Mouse (Mus musculus): ENCODE measurements around the gene Ccdc88c. TPM values are rescaled to one million over a fixed set of nuclear protein-coding genes. Genes with fewer than 3 reads are reported as not detected.

The Ccdc88c gene
- polyA plus RNA-seq, 1 experiment from 2014 or later, result 15.3 TPM

DNA sequence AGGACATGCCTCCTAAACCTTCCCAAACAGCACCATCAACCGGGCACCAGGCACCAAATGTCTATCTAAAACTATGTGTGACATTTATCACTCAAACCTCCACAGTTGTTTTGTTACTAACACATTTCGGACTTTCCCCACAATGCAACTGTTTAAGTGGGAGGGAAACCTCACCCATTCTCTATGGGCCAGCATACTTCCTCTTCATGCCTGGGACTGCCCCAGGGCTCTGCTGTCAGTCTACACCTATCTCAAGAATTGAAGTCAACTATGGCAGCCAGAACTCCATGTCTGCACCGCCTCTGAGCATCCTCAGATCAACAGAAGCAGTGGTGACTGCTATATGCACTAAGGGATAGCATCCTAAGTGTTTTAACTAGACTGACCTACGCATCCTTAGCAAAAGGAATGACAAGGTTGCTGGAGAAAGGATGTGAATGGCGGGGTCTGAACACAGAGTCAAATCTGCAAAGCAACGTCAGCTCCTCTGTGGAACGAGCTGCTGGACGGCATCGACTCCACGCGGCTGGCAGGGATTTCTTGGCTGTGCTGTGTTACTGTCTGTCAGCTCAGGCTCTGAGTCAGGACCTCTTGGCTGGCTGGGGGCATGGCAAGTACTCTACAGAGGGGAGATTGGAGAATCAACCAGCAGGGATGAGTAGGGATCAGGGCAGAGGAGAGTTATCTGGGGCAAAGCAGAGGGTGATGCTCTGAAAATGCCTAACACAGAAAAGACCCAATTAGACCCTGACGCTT lies 23.0 kb downstream of the Ccdc88c start:
- TF ChIP-seq CTCF (IDR thresholded peaks at IDR 0.05; ENCODE audit: low read depth), result no peak
- no peaks in the 10 kb centered on the region for H3K27me3 ChIP-seq (ENCODE audit: insufficient read depth, low read length)
- H3K4me3 ChIP-seq (ENCODE audit: low read depth, low read length), result no peak overlapping the region
- H3K4me1 ChIP-seq (ENCODE audit: insufficient read depth), result peaks cover 10% of the 10 kb centered on the region
- no peaks in the 10 kb centered on the region for H3K9me3 ChIP-seq (ENCODE audit: low read depth, low read length)
- H3K36me3 ChIP-seq (ENCODE audit: insufficient read depth), result no peaks in the 10 kb centered on the region
- no peak overlapping the region for H3K4me2 ChIP-seq
- no peak overlapping the region for H3K27ac ChIP-seq (ENCODE audit: low read depth)
- ATAC-seq (ENCODE audit: insufficient read depth), result no peak
- 80% methylated on average over 12 of the region's 12 CpGs for WGBS
- DNase-seq, result no peak
- H3K9ac ChIP-seq, result no peak overlapping the region

DNA sequence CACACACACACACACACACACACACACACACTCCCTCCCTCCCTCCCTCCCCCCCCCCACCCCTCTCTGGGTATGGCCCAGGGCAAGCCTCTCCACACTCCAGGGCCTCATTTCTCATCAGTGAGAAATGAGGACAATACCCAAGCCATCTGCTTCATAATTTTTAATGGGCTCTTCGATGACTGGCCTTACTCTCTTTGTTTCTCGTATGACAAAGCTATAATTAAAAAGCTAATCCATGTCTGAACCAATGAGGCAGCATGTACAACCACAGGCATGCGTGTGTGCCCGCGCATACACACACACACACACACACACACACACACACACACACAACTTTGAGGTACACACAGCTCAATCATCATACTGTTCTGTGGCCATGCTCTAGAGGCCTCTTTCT lies 23.9 kb downstream of the Ccdc88c start:
- no peak overlapping the region for H3K4me2 ChIP-seq
- H3K4me1 ChIP-seq (ENCODE audit: insufficient read depth), result peaks cover 11% of the 10 kb centered on the region
- no peaks in the 10 kb centered on the region for H3K36me3 ChIP-seq (ENCODE audit: insufficient read depth)
- H3K27ac ChIP-seq (ENCODE audit: low read depth), result no peak overlapping the region
- TF ChIP-seq CTCF (IDR thresholded peaks at IDR 0.05; ENCODE audit: low read depth), result no peak
- no peaks in the 10 kb centered on the region for H3K9me3 ChIP-seq (ENCODE audit: low read depth, low read length)
- H3K9ac ChIP-seq, result no peak overlapping the region
- H3K4me3 ChIP-seq (ENCODE audit: low read depth, low read length), result no peak overlapping the region
- ATAC-seq (ENCODE audit: insufficient read depth), result no peak
- H3K27me3 ChIP-seq (ENCODE audit: insufficient read depth, low read length), result no peaks in the 10 kb centered on the region
- DNase-seq, result no peak
- 88% methylated on average over 5 of the region's 5 CpGs for WGBS

DNA sequence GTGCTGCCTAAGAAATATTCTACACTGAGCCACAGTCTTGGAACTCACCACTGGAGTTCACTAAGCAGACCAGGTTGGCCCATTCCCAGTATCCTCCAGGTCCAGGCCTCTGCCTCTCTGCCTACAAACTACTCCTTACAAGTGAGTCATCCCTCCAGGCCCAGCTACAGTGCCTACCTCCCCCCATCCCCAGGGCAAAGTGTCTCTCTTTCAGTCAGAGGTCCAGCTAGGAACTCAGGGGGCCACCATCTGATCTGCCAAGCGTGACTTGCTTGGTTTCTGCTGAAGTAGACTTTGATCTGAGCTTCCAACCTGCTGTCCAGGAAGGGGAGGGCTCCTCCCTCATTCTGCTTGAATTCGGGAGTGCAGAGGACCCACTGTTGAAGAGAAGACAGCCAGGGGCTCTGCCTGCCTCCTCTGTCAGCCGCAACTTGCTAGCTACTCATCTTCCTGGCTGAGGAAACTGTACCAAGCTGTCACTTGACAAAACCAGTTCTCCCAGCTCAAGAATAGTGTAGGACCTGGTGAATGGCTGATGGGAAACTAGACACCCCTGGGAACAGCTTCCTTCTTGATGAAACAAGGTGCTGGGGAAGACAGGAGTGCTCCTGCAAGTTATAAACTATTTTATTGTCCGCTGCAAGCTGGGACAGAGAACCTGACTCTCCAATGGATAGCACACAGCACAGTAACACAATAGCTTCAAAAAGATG lies 25.9 kb downstream of the Ccdc88c start:
- Histone ChIP-seq H3K36me3 (ENCODE audit: insufficient read depth) (no peaks in the 10 kb centered on the region), H3K27me3 (ENCODE audit: insufficient read depth, low read length) (no peaks in the 10 kb centered on the region), H3K9me3 (ENCODE audit: low read depth, low read length) (no peaks in the 10 kb centered on the region), H3K4me1 (ENCODE audit: insufficient read depth) (peaks cover 17% of the 10 kb centered on the region), H3K4me3 (ENCODE audit: low read depth, low read length) (no peak overlapping the region), H3K27ac (ENCODE audit: low read depth) (peak overlapping the region; percentile 42; the same call in 1 of the 2 replicates), H3K4me2 (no peak overlapping the region), H3K9ac (no peak overlapping the region)
- no peak for DNase-seq
- no peak for ATAC-seq (ENCODE audit: insufficient read depth)
- TF ChIP-seq CTCF (IDR thresholded peaks at IDR 0.05; ENCODE audit: low read depth), result no peak
- 40% methylated on average over 4 of the region's 4 CpGs for WGBS

DNA sequence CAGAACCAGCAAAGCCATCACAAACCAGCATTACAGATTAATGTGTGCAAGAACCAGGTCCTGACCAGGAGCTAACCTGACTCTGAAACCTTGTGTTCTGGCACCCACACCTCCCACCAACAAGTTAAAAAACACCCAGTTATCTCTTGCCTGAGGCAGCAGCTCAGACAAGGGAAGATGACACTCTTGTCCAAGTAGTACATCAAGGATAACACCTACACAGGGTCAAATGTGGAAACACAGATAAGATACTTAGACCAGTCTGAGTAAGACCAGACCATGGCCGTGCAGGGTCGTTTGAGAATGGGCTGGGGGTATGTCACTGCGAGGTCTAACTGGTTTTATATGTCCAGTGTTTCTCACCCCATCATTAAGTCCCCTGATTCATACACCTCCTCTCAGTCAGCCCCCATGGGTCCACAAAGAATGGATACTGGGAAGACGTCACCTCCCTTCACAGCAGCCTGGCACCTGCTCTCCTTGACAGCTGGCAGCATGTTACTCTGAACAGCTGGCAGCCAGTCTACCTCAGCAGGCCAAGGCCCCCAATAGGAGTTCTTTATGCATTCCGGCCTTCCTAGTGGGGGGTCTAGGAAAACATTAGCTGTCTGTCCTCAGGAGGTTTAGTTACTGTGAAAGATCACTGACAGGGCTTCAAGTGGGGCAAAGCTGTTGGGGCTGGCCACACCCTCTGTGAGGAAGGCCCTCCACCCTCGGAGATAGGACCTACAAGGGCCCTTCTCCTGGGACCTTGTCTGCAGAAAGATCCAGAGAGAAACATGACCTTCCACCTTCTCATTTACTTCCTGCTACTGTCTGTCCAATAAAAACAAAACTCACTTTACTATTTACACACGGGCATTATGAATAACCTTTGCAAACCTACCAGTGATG lies 29.5 kb downstream of the Ccdc88c start:
- TF ChIP-seq CTCF (IDR thresholded peaks at IDR 0.05; ENCODE audit: low read depth), result no peak
- Histone ChIP-seq H3K4me3 (ENCODE audit: low read depth, low read length) (no peak overlapping the region), H3K4me2 (no peak overlapping the region), H3K9me3 (ENCODE audit: low read depth, low read length) (no peaks in the 10 kb centered on the region), H3K27me3 (ENCODE audit: insufficient read depth, low read length) (no peaks in the 10 kb centered on the region), H3K9ac (no peak overlapping the region), H3K36me3 (ENCODE audit: insufficient read depth) (no peaks in the 10 kb centered on the region), H3K27ac (ENCODE audit: low read depth) (no peak overlapping the region), H3K4me1 (ENCODE audit: insufficient read depth) (peaks cover 17% of the 10 kb centered on the region)
- WGBS, result 35% methylated on average over 7 of the region's 7 CpGs
- ATAC-seq (ENCODE audit: insufficient read depth), result no peak
- DNase-seq, result no peak

DNA sequence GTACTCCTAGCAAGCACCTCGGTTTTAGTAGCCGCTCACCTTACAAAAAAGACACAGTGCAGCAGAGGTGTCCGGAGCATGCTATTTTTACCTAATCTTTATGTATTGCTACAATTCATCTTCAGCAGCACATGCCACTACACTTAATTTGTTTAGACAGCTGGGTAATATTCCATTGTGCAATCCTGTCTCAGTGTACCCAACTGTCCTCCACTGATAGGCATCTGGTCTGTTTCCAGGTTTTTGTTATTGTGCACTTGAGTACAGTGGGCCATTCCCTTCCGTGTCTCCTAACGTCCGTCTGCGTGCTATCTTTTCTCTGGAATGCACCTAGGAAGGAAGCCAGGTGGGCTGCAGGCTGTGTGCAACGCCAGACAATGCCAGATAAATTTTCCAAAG lies 30.3 kb downstream of the Ccdc88c start:
- H3K9ac ChIP-seq, result no peak overlapping the region
- ATAC-seq (ENCODE audit: insufficient read depth), result no peak
- no peak overlapping the region for H3K27ac ChIP-seq (ENCODE audit: low read depth)
- no peaks in the 10 kb centered on the region for H3K27me3 ChIP-seq (ENCODE audit: insufficient read depth, low read length)
- H3K9me3 ChIP-seq (ENCODE audit: low read depth, low read length), result no peaks in the 10 kb centered on the region
- H3K4me2 ChIP-seq, result no peak overlapping the region
- TF ChIP-seq CTCF (IDR thresholded peaks at IDR 0.05; ENCODE audit: low read depth), result no peak
- H3K4me3 ChIP-seq (ENCODE audit: low read depth, low read length), result no peak overlapping the region
- peaks cover 17% of the 10 kb centered on the region for H3K4me1 ChIP-seq (ENCODE audit: insufficient read depth)
- H3K36me3 ChIP-seq (ENCODE audit: insufficient read depth), result no peaks in the 10 kb centered on the region
- DNase-seq, result no peak
- 27% methylated on average over 8 of the region's 8 CpGs for WGBS

DNA sequence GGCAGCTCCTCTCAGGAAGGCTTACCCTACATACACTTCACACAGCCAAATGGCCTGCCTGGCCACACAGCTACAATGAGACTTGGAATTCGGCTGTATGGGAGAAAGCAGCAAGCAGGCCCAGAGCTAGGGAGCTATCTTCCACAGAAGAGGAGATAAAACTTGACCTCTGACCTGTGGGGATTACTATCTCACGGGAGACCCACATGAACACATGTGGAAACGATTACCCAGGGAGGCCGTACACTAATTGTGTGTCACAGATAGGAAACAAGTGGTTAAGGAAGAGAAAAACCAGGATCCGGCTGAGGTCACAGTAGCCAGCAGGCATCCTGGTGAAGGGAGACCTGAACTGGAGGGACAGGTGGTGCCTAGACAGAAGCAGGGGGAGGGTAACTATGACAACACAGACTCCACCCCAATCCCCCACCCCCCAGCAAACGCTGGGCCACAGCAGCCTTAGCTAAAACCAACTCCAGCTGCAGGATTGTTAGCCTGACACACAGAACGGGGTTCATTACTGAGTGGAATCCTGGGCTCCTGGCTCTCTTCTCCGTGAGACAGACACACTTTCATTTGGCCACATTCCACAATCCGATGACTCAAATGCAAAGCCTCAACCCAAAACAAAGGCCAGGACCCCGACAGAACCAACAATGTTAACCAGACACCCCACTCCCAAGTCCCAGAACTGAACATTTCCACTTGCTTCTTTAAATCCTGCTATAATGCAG lies 30.9 kb downstream of the Ccdc88c start:
- H3K4me1 ChIP-seq (ENCODE audit: insufficient read depth), result peaks cover 17% of the 10 kb centered on the region
- H3K9ac ChIP-seq, result no peak overlapping the region
- no peak for TF ChIP-seq CTCF (IDR thresholded peaks at IDR 0.05; ENCODE audit: low read depth)
- DNase-seq (no peak), ATAC-seq (ENCODE audit: insufficient read depth) (0 out of 2 replicates have a peak, but pooled peaks have one; percentile 30)
- no peaks in the 10 kb centered on the region for H3K27me3 ChIP-seq (ENCODE audit: insufficient read depth, low read length)
- no peak overlapping the region for H3K27ac ChIP-seq (ENCODE audit: low read depth)
- no peaks in the 10 kb centered on the region for H3K9me3 ChIP-seq (ENCODE audit: low read depth, low read length)
- H3K4me3 ChIP-seq (ENCODE audit: low read depth, low read length), result no peak overlapping the region
- H3K36me3 ChIP-seq (ENCODE audit: insufficient read depth), result no peaks in the 10 kb centered on the region
- no peak overlapping the region for H3K4me2 ChIP-seq
- WGBS, result 11% methylated on average over 10 of the region's 10 CpGs

All from lung, embryonic 14.5 days (tissue).